Mouse (Mus musculus) heart, embryonic 13.5 days (tissue): ENCODE measurements around the gene Ssbp3. TPM values are rescaled to one million over a fixed set of nuclear protein-coding genes. Genes with fewer than 3 reads are reported as not detected.

Experiments
- ATAC-seq: fragments of 200-750 bp; cut with Nextera tagmentation; 2 replicates; pipeline ENCODE4 v1.8.0; 2017; ENCODE audit warnings: moderate TSS enrichment; ENCODE audit not compliant: insufficient number of reproducible peaks, low FRiP score, low TSS enrichment; ENCODE audit errors: extremely low read depth
- H3K27ac ChIP-seq: fragments of 300-500 bp; sonication (generic); replicated peaks from 2 replicates; pipeline ENCODE4 v1.5.1; 2015; ENCODE audit warnings: moderate library complexity, mild to moderate bottlenecking, inconsistent platforms
- H3K27me3 ChIP-seq: fragments of 300-500 bp; sonication (generic); replicated peaks from 2 replicates; pipeline ENCODE4 v1.6.1; 2015; ENCODE audit warnings: mild to moderate bottlenecking, inconsistent platforms
- H3K36me3 ChIP-seq: fragments of 300-500 bp; sonication (generic); 2 replicates; pipeline ENCODE4 v1.6.1; 2015; ENCODE audit warnings: mild to moderate bottlenecking, inconsistent platforms
- H3K4me1 ChIP-seq: fragments of 300-500 bp; sonication (generic); 2 replicates; pipeline ENCODE4 v1.6.1; 2015; ENCODE audit warnings: inconsistent platforms
- H3K4me2 ChIP-seq: fragments of 300-500 bp; sonication (generic); 2 replicates; pipeline ENCODE4 v1.6.1; 2015; ENCODE audit warnings: inconsistent platforms, mild to moderate bottlenecking, moderate library complexity
- H3K4me3 ChIP-seq: fragments of 300-500 bp; sonication (generic); 2 replicates; pipeline ENCODE4 v1.5.1; 2015; ENCODE audit warnings: moderate library complexity, mild to moderate bottlenecking, inconsistent platforms
- H3K9ac ChIP-seq: fragments of 300-500 bp; sonication (generic); 2 replicates; pipeline ENCODE4 v1.6.1; 2015; ENCODE audit warnings: inconsistent platforms, mild to moderate bottlenecking, moderate library complexity
- H3K9me3 ChIP-seq: fragments of 300-500 bp; sonication (generic); 2 replicates; pipeline ENCODE4 v1.6.1; 2016; ENCODE audit warnings: inconsistent platforms
- WGBS: fragments of 180-500 bp; shearing (Covaris S2); methylation state at CpG from one replicate; pipeline ENCODE4 v1.1.7; 2015; ENCODE audit warnings: mixed read lengths; 5-methylcytosine and 5-hydroxymethylcytosine counted together
- polyA plus RNA-seq: library from polyadenylated mRNA; unstranded; fragments of >200 nt; fragmentation: Nextera tagmentation; extraction: Ambion mirVana; gene quantifications from 2 replicates; pipeline ENCODE4 v1.2.1, GENCODE M21; 2015

The Ssbp3 gene
- polyA plus RNA-seq, 1 experiment from 2014 or later = 61.9 TPM

DNA sequence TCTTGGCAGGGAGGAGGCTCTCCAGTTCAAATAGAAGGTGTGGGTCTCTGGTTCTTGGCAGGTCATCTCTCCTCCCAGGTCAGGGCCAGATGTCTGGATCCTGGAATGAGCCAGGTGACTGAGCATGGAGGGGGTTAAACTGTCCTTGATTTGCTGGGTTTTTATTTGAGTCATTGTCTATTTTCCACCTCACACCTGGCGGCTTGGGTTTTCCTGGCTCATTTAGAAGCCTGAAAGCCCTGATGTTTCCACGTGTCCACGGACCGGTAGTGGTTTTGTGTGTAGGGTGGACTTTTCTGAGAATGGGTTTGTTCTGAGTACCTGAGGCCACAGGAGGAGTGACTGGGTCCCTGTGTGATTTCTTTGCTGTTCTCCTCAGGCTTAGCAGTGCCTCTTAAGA is 9.6 kb downstream of the Ssbp3 start:
- Histone ChIP-seq H3K36me3 (peaks cover 94% of the 10 kb centered on the region), H3K9ac (no peak overlapping the region), H3K9me3 (no peaks in the 10 kb centered on the region), H3K4me3 (no peak overlapping the region), H3K4me2 (no peak overlapping the region), H3K4me1 (peaks cover 56% of the 10 kb centered on the region), H3K27me3 (no peaks in the 10 kb centered on the region), H3K27ac (no peak overlapping the region)
- 94% methylated on average over 4 of the region's 4 CpGs for WGBS
- ATAC-seq = no peak

DNA sequence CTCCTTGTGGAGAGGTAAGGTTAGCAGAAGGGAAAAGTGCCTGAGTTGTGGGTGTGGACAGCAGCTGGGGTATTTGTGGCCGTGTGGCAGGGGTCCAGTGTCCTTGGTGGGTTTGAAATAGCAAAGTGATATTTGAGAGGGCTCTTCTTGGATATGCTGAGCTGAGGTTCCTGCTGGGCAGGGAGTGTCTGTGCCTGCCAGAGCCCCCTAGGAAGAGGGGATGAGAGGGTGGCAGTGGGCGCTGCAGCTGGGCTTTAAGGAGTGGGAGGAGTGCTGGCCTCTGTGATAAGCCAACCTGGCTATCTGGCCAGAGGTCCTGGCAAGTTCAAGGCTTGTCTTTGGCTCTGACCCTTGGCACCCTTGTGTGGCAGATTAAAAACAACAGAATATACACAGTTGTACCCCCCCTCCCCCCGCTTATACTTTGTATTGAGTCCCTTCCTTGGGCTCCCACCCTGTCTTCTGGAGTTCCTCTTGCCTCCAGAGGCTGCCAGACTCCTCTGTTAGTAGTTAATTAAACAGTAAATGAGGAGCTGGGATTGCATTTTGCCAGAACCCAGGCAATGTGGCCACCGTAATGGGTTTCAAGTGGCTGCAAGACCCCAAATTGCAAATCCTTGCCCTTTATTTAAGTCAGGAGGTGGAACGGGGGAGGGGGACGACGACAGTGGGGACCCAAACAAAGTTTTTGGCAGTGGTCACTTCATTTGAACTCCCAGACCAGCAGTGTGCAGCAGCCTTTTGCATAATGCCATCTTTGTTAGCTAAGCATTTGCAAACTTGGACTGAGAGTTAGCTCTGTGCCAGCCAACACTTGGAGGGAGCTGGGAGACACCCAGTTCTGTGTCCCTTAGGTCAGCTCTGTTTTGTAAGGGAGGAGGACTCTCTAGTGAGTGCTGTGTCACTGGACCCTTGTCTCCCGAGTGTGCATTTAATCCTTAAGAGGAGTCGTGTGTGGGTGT is 11.2 kb downstream of the Ssbp3 start:
- Histone ChIP-seq H3K4me3 (peak overlapping the region; percentile 20), H3K4me2 (peak overlapping the region; percentile 46), H3K9me3 (no peaks in the 10 kb centered on the region), H3K27me3 (no peaks in the 10 kb centered on the region), H3K4me1 (peaks cover 57% of the 10 kb centered on the region), H3K27ac (peak overlapping the region; percentile 13), H3K36me3 (peaks cover 94% of the 10 kb centered on the region), H3K9ac (no peak overlapping the region)
- 67% methylated on average over 9 of the region's 9 CpGs for WGBS
- ATAC-seq = no peak

GRCm38 (mm10) chr4:106922919-106923318 is 12.4 kb downstream of the Ssbp3 start:
- H3K4me2 ChIP-seq = peak overlapping the region; percentile 46
- peaks cover 89% of the 10 kb centered on the region for H3K36me3 ChIP-seq
- WGBS = 55% methylated on average over 3 of the region's 3 CpGs
- H3K9ac ChIP-seq = 0 out of 2 replicates have a peak overlapping the region, but pooled peaks have one; percentile 19
- ATAC-seq = peak; percentile 62; the same call in 1 of the 2 replicates
- no peaks in the 10 kb centered on the region for H3K27me3 ChIP-seq
- peak overlapping the region; percentile 20 for H3K4me3 ChIP-seq
- H3K9me3 ChIP-seq = no peaks in the 10 kb centered on the region
- no peak overlapping the region for H3K27ac ChIP-seq
- peaks cover 66% of the 10 kb centered on the region for H3K4me1 ChIP-seq

- Histone ChIP-seq H3K9me3 (no peaks in the 10 kb centered on the region), H3K4me3 (peak overlapping the region; percentile 20; the same call in 1 of the 2 replicates), H3K9ac (peak overlapping the region; percentile 15; the same call in 1 of the 2 replicates), H3K27ac (no peak overlapping the region), H3K27me3 (no peaks in the 10 kb centered on the region), H3K36me3 (peaks cover 87% of the 10 kb centered on the region), H3K4me2 (peak overlapping the region; percentile 46), H3K4me1 (peaks cover 77% of the 10 kb centered on the region)
- 76% methylated on average over 4 of the region's 4 CpGs for WGBS
- ATAC-seq = no peak
Measured at GRCm38 (mm10) chr4:106924175-106924574, 13.7 kb downstream of the Ssbp3 start.

- Histone ChIP-seq H3K27ac (no peak overlapping the region), H3K4me2 (peak overlapping the region; percentile 46), H3K4me1 (peaks cover 78% of the 10 kb centered on the region)
Measured at GRCm38 (mm10) chr4:106924888-106925287, 14.4 kb downstream of the Ssbp3 start.

DNA sequence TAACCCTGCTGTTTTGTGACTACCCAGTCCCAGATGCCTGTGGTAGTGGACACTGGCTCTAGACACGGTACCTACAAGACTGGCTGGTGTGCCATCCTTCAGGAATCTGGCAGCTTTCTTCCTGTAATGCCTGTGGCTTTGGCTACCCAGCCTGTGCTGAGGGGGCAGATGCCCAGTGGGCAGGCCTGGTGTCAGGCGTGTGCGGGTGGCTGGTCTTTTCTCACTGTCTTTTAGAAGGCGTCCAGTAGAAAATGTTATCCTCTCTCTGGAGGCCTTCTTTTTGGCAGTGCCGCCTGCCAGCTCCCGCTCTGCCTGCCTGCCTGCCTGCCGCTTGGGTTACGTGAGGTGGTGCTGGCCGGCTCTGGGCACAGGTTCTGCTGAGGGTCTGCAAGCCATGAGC is 15.9 kb downstream of the Ssbp3 start:
- Histone ChIP-seq H3K4me1 (peaks cover 65% of the 10 kb centered on the region), H3K27me3 (no peaks in the 10 kb centered on the region), H3K27ac (no peak overlapping the region), H3K36me3 (peaks cover 69% of the 10 kb centered on the region), H3K4me2 (no peak overlapping the region), H3K9ac (no peak overlapping the region), H3K4me3 (no peak overlapping the region), H3K9me3 (no peaks in the 10 kb centered on the region)
- WGBS = 92% methylated on average over 9 of the region's 9 CpGs
- no peak for ATAC-seq

More at GRCm38 (mm10) chr4:106924888-106925287, 14.4 kb downstream of the Ssbp3 start:
- 63% methylated on average over 10 of the region's 10 CpGs for WGBS
- Histone ChIP-seq H3K9me3 (no peaks in the 10 kb centered on the region), H3K27me3 (no peaks in the 10 kb centered on the region), H3K36me3 (peaks cover 80% of the 10 kb centered on the region), H3K9ac (0 out of 2 replicates have a peak overlapping the region, but pooled peaks have one; percentile 37), H3K4me3 (no peak overlapping the region)
- no peak for ATAC-seq

GRCm38 (mm10) chr4:106927034-106927433 is 16.5 kb downstream of the Ssbp3 start:
- Histone ChIP-seq H3K4me2 (no peak overlapping the region), H3K4me1 (peaks cover 59% of the 10 kb centered on the region), H3K4me3 (no peak overlapping the region), H3K27ac (no peak overlapping the region), H3K27me3 (no peaks in the 10 kb centered on the region), H3K9me3 (no peaks in the 10 kb centered on the region), H3K36me3 (peaks cover 71% of the 10 kb centered on the region), H3K9ac (no peak overlapping the region)
- no peak for ATAC-seq
- 89% methylated on average over 6 of the region's 6 CpGs for WGBS

DNA sequence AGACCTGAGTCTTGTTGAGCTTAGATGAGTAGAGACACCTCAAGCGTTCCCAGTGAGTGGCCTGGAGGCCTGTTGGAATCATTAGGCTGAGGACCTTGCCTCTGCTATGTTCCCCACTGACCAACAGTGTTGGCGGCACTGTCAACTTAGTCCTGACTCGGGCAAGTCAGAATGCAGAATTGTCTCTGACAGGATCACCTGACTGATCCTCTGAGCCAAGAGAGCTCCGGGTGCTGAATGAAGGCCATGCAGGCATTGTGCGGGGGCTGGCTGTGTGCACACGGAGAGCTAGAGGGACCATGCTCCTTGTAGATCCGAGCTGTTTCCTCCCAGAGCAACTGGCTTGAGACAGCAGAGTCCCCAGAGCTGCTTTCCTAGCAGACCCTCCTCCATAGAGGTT is 18.5 kb downstream of the Ssbp3 start:
- H3K4me2 ChIP-seq = no peak overlapping the region
- 60% methylated on average over 7 of the region's 7 CpGs for WGBS
- peaks cover 65% of the 10 kb centered on the region for H3K36me3 ChIP-seq
- H3K9me3 ChIP-seq = no peaks in the 10 kb centered on the region
- peaks cover 61% of the 10 kb centered on the region for H3K4me1 ChIP-seq
- no peaks in the 10 kb centered on the region for H3K27me3 ChIP-seq
- H3K27ac ChIP-seq = no peak overlapping the region
- H3K4me3 ChIP-seq = no peak overlapping the region
- H3K9ac ChIP-seq = no peak overlapping the region
- no peak for ATAC-seq

- Histone ChIP-seq H3K4me2 (no peak overlapping the region), H3K4me3 (no peak overlapping the region), H3K9me3 (no peaks in the 10 kb centered on the region), H3K27me3 (no peaks in the 10 kb centered on the region), H3K36me3 (peaks cover 48% of the 10 kb centered on the region), H3K27ac (no peak overlapping the region), H3K4me1 (peaks cover 72% of the 10 kb centered on the region), H3K9ac (no peak overlapping the region)
- no peak for ATAC-seq
- 83% methylated on average over 7 of the region's 7 CpGs for WGBS
Measured at GRCm38 (mm10) chr4:106932583-106932982, 22.1 kb downstream of the Ssbp3 start.

- no peak for ATAC-seq
- no peak overlapping the region for H3K27ac ChIP-seq
- no peak overlapping the region for H3K4me3 ChIP-seq
- H3K27me3 ChIP-seq = no peaks in the 10 kb centered on the region
- H3K36me3 ChIP-seq = peaks cover 35% of the 10 kb centered on the region
- no peaks in the 10 kb centered on the region for H3K9me3 ChIP-seq
- 0 out of 2 replicates have a peak overlapping the region, but pooled peaks have one; percentile 26 for H3K9ac ChIP-seq
- WGBS = 44% methylated on average over 9 of the region's 9 CpGs
- no peak overlapping the region for H3K4me2 ChIP-seq
- H3K4me1 ChIP-seq = peaks cover 74% of the 10 kb centered on the region
Measured at GRCm38 (mm10) chr4:106933813-106934482, 23.4 kb downstream of the Ssbp3 start.

DNA sequence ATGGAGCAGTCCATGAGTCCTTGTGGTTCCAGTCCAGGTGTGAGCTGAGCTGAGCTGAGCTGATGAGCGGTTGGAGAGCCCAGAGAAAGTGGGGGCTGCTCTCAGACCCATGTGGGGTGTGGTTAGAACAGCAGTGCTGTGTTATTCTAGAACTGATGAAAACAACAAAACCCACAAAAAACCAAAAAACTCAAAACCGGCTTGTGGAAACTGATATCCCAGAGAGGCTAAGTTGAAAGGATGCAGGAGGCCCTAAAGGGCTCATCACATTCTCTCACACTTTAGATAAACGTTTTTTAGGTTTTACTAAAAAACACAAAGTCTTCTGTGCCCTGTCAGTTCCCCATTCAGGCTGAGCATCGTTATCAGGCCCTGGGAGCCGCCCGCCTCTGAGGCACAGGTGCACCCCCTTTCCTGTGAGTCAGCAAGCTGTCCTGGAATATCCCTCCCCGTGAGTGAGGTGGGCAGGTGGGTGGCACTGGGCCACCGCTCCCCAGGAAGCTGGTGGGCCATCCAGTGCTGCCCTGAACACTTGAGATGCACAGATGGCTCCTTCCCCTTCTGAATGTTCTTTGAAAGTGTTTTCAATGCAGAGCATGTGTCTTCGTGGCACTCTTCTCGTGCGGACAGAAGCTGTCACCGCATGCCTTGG is 24.6 kb downstream of the Ssbp3 start:
- Histone ChIP-seq H3K4me1 (peaks cover 82% of the 10 kb centered on the region), H3K9ac (peak overlapping the region; percentile 62), H3K4me3 (no peak overlapping the region), H3K27me3 (no peaks in the 10 kb centered on the region), H3K4me2 (peak overlapping the region; percentile 16; the same call in 1 of the 2 replicates), H3K27ac (no peak overlapping the region; the same call in 1 of the 2 replicates), H3K9me3 (no peaks in the 10 kb centered on the region), H3K36me3 (peaks cover 34% of the 10 kb centered on the region)
- 46% methylated on average over 12 of the region's 12 CpGs for WGBS
- ATAC-seq = no peak
